Mouse (Mus musculus) kidney, embryonic 15.5 days (tissue): ENCODE data around the gene Selenbp1. TPM values are rescaled to one million over a fixed set of nuclear protein-coding genes. Genes with fewer than 3 reads are reported as not detected.

Experiments
- polyA plus RNA-seq: library from polyadenylated mRNA; unstranded; fragments of >200 nt; fragmentation: Nextera tagmentation; extraction: Ambion mirVana; gene quantifications from 2 replicates; pipeline ENCODE4 v1.2.1, GENCODE M21; 2015

Gene Selenbp1
- polyA plus RNA-seq, 1 experiment from 2014 or later = 62.4 TPM

Other genes starting within 250 kb of the Selenbp1 start
- 2.7 and 3.2 TPM in 2 replicates for gene Selenbp2, start 239.5 kb upstream of the Selenbp1 start, polyA plus RNA-seq
- gene Cgn, start 146.6 kb upstream of the Selenbp1 start, polyA plus RNA-seq = 17.0 and 18.3 TPM in 2 replicates
- gene Pogz, start 95.5 kb upstream of the Selenbp1 start, polyA plus RNA-seq = 17.4 and 18.8 TPM in 2 replicates
- 340 and 342 TPM in 2 replicates for gene Psmb4, start 46.1 kb upstream of the Selenbp1 start, polyA plus RNA-seq
- gene Rfx5, start 21.0 kb downstream of the Selenbp1 start, polyA plus RNA-seq = 8.9 and 10.8 TPM in 2 replicates
- 21.4 and 27.5 TPM in 2 replicates for gene Pi4kb, start 41.7 kb downstream of the Selenbp1 start, polyA plus RNA-seq
- 28.6 and 32.4 TPM in 2 replicates for gene Zfp687, start 82.4 kb downstream of the Selenbp1 start, polyA plus RNA-seq
- 248 and 271 TPM in 2 replicates for gene Psmd4, start 109.6 kb downstream of the Selenbp1 start, polyA plus RNA-seq
- 19.9 and 20.8 TPM in 2 replicates for gene Pip5k1a, start 173.9 kb downstream of the Selenbp1 start, polyA plus RNA-seq
- 168 and 184 TPM in 2 replicates for gene Vps72, start 178.0 kb downstream of the Selenbp1 start, polyA plus RNA-seq
- 0.93 and 1.9 TPM in 2 replicates for gene Tmod4, start 191.4 kb downstream of the Selenbp1 start, polyA plus RNA-seq
- gene Scnm1, start 201.0 kb downstream of the Selenbp1 start, polyA plus RNA-seq = 67.7 and 71.6 TPM in 2 replicates
- gene Lysmd1, start 201.0 kb downstream of the Selenbp1 start, polyA plus RNA-seq = 14.5 and 15.5 TPM in 2 replicates
- gene Tnfaip8l2, start 209.3 kb downstream of the Selenbp1 start, polyA plus RNA-seq = 2.7 and 2.9 TPM in 2 replicates
- 3.9 and 4.5 TPM in 2 replicates for gene Sema6c, start 227.4 kb downstream of the Selenbp1 start, polyA plus RNA-seq